Mouse (Mus musculus): ENCODE data around the gene Sorbs1.
"Not testable (repeated sequence)": the region's sequence is repeated elsewhere in the genome, so short reads cannot be mapped to it uniquely, and the experiment has no call there.

DNA sequence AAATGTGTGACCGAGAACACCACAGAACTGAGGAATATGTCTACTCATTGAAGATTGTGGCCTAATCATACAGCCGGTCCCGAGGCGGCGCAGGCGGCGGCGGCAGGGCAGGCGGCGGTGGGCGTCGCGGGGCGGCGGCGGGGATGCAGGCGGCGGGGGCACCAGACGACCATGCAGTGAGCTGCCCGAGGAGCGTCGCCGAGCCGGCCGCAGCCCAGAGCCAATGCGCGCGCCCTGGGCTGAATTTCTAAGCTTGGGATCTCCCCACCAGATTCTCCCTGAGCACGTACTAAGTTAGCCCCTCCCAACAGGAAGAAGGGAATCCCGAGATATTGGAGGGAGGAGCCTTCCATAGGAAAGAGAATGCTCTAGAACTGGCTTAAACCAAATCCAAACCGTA is 47.9 kb upstream of the Sorbs1 start:
- not testable (repeated sequence) for TF ChIP-seq CTCF (IDR thresholded peaks at IDR 0.05; ENCODE audit: low read depth); EP300 (optimal IDR thresholded peaks at IDR 0.05)

Data from stomach, postnatal 0 days (tissue).